Mouse (Mus musculus) layer of hippocampus, adult 11-12 months (tissue): Measurements from ENCODE around the gene Ccl17.
A peak's percentile ranks its signal among the peaks of the same experiment; 100 is the strongest.

Experiments
- DNase-seq: peaks from one replicate; pipeline ENCODE4 v3.0.0; 2022; ENCODE audit warnings: low spot score

Gene Ccl17

DNA sequence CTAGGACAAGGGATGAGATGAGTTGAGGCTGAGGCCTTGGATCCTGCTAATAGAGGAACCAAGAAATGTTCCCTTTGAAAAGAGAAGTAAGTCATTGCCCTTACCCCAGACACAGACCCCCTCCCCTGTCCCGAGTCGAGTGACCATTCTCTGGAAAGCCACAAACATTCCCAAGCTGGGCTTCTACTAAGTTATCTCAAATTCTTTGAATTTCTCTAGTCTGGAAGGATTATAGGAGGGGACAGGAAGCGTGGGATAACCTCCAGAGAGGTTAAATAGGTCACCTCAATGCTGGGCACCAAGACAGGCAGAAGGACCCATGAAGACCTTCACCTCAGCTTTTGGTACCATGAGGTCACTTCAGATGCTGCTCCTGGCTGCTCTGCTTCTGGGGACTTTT is at the start of gene Ccl17:
Ccl17 (plus strand) TSS at position 301 of the 400 bp plus-strand sequence.
- no peak for DNase-seq

DNA sequence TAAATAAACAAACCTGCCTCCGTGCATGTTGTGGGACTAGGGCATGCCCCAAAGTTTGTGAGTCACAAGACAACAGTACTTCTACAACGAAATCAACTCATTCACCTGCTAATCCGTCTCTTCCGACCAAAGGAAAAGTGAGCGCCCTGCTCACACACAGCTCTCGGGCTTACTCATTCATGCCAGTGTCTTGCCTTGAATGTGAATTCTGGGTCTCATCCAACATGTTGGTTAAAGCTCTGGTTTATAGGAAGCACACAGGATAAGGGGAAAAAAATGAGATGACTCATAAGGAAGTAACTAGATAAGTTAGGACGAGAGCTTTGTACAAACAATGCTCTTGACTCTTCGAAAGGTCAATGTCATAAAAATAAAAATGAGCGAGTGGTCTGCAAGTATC is 43.2 kb upstream of the Ccl17 start:
- DNase-seq: no peak

DNA sequence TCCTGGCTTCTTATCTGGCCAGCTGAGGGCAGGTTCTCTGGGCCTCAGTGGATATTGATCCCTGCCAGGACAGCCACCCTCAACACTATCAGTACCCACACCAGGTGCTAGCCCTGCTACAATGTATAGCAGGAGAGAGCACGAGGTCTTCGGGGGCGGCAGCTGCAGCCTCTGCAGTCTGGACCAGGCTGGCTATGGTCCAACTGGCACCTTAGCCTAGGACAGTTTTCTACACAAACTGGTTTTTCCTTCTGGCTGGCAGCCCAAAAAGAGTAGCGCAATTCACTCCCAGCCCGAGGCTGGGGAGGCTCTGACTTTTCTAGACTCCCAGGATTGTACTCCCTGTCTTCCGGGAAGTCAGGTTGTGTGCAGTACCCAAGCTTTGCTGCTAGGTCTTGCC is 39.3 kb upstream of the Ccl17 start:
- DNase-seq: no peak

DNA sequence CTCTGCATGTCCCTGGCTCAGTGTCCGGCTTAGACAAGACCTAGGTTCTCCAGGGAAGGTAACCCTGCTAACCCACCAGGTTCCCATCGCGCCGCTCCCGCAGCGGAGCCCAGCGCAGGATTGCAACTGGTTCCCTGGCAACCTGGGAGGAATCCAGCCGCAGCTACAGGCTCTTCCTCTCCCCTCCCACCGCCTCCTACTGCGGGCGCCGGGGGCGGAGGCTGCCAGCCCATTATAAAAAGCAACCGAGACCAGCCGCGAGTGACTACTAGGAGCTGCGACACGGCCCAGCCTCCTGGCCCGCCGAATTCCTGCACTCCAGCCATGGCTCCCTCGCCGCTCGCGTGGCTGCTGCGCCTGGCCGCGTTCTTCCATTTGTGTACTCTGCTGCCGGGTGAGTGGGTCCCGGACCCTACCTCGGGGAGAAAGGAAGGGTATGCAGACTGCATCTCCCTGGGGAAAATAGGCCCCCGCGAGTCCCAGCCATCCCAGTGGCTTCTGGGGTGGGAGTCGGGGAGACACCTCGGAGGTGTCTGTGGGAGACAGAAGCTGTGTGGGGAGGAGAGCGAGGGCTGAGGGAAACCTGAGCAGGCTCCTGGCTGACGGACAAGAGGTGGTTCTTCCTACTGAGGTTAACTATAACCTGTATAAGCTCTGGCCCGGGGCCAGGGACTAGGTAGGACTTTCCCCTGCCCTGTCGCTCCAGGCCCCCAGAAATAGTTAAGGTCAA is 38.1 kb upstream of the Ccl17 start, which contains the start of gene Cx3cl1:
Cx3cl1 (plus strand) TSS at position 69 of the 730 bp plus-strand sequence.
- DNase-seq: peak; percentile 87

DNA sequence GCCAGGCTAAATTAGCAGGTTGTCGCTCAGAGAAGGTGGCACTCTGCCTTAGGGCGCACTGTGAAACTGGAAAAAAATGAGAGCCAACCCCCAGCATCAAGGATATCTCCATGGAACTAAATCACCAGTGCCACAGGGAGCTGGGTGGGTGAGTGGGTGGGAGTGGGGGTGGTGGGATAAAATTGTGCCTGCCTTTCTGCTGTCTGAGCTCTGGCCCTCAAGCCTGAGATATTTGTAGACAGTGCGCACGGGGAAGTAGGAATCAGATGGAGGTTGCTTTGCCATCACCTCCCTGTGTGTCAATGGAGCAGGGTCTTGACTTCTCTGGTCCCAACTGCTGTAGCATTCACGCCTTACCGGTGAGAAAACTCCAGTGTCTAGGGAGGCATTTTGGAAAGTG is 37.2 kb upstream of the Ccl17 start:
- DNase-seq: no peak

DNA sequence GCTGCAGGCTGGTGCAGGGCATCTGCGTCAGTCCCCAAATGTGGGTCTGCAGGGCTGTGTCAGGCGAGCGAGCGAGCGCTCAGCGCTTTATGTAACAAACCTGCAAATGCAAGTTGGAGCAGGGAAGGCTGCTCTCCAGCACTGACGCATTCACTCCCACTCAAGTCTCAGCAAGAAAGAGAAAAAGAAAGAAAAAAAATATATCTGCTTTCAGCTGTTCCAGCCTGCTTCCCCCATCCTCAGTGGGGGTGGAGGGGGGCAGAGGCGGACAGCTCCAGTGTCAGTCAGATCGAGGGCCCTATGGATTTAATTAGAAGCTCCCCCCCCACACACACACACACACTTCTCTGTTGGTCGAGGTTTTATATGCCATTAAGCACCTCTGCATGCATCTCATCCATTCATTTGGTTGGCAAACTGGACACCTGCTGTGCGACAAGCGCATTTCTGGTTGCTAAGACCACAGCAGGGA is 36.5 kb upstream of the Ccl17 start:
- peak; percentile 71 for DNase-seq

DNA sequence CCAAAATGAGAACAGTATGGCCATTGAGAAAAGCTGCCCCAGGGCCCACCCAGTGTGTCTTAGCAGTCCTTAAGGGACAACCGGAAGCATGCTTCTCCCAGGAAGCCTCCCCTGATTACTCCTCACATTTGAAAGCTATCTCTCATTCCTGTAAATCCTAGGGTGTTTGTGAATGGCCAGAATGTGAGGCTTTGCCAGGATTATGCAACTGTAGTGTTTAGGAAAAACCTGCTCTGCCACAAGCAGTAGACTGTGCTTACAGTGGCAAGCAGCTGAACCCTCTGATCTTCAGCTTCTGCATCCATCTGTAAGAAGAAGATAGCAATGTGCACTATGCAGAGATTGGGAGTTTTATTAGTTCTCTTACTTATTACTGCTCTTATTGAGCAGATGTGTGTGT is 35.7 kb upstream of the Ccl17 start:
- no peak for DNase-seq

DNA sequence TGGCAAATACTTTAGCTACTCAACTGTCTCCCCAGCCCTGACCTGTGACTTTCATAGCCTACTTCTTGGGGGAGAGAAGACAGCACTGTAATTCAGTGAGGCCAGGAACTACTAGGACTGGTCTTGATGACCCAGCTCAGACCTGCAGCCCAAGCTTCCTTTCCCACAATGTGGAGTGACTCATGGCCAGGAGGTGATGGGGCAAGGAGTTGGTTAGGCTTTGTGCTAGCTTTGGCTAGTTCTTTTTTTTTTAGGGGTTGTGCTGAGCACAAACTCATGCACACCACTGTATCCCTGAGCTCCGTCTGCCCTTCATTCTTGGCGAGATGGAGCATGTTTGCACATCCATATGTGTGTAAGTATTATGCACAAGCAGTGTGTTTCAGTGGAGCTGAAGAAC is 33.9 kb upstream of the Ccl17 start:
- DNase-seq: no peak

DNA sequence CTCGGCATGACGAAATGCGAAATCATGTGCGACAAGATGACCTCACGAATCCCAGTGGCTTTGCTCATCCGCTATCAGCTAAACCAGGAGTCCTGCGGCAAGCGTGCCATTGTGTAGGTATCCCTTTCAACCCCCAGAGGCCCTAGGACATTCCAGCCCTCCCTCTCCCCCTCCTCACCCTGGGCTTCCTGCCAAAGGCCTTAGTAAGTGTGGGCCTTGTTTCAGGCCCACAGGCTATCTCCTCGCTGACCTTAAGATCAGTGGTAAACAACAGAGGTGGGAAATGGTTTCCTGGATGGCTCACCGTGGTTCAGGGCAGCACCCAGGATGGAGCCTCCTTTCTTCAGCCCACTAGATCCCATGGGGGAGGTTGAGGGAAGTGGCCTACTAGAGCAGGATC is 32.2 kb upstream of the Ccl17 start:
- DNase-seq: no peak

DNA sequence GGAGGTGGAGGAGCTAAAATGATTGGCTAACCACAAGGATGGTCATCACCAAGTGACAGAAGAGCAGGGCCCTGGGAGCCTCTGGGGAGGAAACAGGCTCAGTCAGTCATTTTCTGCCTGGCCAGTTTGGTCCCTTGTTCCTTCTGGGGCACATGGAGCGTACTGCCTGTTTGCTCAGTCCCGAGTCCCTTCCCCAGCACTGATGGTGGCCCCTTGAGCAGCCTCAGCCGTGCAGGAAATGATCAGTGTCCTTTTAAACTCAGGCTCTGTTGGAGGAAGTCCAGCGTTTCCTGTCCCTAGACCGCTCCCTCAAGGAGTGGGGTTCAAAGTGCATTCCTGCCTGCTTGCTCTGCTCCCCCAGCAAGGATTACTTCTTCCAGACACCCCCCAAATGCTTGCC is 31.8 kb upstream of the Ccl17 start:
- no peak for DNase-seq

DNA sequence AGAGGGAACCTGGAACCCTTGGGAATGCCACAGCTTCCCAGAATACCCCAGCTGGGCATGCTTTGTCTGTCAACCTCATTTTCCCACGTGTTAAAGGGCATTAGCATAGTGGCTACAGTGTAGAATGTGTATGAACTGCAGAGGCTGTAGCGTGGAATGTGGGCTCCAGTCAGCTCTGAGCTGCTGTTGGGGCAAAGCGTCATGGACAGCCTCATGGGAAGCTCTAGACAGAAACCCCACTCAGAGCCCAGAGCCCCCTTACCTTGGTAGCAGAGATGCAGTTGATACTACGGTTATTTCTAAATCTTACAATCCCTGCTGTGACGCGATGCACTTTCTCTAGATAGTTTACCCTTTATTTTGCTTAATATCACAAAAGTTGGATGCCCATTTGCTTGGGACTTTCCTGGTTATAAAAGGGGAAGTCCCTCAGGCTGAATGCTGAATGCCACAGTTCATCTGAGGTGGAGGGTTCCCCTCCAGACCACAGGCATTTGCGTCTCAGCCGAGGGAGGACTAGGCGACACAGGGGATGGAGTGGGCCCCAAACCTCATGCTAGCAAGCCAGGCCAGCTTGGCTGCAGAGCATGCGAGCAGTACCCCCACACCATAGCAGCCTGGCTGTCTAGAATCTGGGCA is 31.2 kb upstream of the Ccl17 start:
- no peak for DNase-seq

DNA sequence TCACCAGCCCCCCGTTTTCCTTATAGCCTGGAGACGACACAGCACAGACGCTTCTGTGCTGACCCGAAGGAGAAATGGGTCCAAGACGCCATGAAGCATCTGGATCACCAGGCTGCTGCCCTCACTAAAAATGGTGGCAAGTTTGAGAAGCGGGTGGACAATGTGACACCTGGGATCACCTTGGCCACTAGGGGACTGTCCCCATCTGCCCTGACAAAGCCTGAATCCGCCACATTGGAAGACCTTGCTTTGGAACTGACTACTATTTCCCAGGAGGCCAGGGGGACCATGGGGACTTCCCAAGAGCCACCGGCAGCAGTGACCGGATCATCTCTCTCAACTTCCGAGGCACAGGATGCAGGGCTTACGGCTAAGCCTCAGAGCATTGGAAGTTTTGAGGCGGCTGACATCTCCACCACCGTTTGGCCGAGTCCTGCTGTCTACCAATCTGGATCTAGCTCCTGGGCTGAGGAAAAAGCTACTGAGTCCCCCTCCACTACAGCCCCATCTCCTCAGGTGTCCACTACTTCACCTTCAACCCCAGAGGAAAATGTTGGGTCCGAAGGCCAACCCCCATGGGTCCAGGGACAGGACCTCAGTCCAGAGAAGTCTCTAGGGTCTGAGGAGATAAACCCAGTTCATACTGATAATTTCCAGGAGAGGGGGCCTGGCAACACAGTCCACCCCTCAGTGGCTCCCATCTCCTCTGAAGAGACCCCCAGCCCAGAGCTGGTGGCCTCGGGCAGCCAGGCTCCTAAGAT is 30.5 kb upstream of the Ccl17 start:
- DNase-seq: no peak

DNA sequence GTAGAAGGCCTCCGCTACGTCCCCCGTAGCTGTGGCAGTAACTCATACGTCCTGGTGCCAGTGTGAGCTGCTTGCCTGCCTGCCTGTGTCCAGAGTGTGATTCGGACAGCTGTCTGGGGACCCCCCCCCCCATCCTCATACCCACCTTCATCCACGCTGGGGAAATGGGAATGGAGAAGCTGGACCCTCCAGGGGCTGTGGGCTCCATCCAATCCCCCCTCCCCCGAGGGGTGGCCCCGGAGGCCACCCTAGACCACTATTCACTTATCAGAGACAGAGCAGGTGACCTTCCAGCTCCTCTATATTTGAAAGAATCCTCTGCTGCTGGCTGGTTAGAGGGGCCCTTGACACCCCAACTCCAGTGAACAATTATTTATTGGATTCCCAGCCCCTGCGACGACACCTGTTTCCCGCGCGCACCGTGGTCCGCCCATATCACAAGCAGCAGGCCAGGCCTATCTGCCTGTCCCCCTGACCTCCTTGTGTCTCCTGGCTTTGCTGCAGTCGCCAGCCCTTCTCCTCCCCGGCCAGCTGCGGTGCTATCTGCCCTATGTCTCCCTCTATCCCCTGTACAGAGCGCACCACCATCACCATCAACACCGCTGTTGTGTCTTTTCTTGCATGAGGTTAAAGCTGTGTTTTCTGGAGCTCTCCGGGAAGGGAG is 29.6 kb upstream of the Ccl17 start:
- DNase-seq: no peak

DNA sequence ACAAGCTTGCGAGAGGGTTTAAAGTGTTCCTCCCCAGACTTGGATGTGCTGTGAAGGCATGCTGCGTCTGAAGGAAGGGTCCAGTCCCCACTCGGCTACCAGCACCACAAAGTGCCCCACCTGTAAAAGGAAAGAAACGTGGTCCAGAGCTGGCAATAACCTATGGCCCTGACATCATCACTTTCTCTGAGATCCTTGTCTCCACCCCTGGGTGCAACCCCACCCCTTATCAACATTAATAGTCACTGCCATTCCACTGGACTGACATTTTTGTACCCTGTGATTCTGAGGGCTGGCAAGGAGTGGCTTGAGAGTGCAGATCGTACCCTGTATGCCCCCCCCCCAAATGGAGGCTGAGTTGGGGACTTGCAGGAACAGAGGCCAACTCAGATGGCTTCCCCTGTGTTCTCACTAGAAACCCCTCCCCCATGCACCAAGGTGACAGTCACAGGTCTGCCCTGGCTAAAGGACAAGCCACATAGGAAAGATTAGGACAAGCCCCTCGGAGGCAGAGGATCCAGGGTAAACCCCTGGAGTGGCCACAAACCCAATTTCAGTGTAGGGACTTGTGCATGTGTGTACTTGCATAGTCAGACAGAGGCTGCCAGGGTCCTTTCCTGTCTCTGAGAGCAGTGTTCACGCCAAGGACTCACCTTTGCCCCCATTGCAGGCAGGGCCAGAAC is 29.0 kb upstream of the Ccl17 start:
- DNase-seq: no peak

DNA sequence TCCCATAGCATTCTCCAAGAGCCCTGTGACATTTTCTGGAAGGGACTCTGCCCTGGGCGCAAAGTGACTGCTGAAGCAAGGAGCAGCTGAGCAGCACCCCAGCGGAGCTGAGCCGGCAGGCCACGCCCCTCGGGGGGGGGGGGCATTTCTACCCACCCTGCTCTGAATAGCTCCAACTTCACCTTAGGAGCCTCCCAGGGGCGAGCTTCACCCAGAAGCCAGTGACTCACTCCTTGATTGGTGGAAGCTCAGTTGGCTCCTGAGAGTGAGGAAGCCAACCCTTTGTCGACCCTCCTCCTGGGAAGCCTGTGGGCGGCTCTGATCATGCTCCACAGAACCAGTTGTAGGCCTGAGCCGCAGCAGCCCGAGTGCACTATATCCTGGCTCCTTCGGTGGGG is 28.4 kb upstream of the Ccl17 start:
- DNase-seq: no peak

DNA sequence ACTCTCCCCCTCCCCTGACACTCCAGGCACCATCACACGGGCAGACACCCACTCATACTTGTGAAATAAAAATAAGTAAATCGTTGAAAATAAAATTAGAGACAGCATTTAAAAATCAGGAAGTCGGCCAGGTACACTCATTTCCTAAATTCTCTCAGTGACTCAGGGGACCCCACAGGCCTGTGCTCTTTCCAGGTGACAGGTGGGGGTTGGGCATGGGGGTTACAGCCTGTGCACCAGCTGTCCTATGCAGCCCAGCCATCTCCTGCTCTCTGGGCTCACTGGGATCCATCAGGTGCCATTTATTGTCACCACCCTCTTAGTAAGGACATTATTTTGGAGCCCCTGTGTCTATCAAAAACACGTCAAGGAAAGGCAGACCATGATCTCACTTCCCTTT is 26.4 kb upstream of the Ccl17 start:
- DNase-seq: no peak

DNA sequence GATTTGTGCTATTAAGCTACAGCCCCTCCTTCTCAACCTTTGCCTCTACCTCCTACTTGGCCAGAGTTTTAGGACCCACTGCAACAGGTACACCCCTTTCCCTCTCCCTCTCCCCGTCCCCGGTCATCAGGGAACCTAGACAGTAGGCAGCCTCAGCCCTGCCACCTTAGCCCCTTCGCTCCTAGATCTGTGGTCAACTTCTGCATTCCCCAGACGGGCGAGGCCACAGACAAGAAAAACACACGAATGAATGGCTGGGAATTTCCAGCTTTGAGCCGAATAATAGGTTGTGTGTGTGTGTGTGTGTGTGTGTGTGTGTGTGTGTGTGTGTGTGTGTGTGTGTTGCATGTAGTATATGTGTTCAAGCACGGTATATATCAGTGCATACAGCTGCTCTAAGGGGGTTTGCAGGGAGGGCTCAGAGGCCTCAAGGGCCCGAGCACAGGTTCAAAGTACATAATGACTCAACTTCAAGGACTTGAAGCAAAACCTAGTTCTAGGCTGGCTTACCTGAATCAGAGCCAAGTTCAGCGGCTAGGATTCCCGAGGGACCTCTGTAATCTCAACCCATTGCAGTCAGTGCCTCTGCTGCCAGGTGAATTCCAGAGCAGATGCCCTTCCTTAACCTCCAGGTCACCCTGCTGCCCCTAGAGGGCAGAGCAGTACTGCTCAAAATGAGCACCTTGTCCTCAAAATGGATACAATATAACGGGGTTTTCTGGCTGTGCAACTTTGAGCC is 24.8 kb upstream of the Ccl17 start:
- DNase-seq: no peak

DNA sequence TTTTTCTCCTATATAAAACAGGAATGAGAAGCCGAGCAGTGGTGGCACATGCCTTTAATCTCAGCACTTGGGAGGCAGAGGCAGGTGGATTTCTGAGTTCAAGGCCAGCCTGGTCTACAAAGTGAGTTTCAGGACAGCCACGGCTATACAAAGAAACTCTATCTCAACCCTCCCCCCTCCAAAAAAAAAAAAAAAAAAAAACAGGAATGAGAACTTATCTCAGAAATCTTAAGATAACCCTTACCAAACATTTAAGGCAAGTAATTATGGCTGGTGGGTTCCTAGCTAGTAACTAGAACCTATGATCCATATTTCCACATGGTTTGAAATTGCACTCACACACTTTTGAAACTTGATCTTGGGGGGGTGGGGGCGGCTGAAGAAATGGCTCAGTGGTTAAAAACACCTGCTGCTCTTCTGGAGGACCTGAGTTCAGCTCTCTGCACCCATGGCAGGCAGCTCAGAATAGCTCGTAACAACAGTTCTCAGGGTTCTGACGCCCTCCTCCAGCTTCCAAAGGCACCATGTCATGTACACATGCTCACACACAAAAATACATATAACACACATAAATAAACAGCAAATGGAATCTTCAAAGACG is 24.2 kb upstream of the Ccl17 start:
- DNase-seq: no peak

DNA sequence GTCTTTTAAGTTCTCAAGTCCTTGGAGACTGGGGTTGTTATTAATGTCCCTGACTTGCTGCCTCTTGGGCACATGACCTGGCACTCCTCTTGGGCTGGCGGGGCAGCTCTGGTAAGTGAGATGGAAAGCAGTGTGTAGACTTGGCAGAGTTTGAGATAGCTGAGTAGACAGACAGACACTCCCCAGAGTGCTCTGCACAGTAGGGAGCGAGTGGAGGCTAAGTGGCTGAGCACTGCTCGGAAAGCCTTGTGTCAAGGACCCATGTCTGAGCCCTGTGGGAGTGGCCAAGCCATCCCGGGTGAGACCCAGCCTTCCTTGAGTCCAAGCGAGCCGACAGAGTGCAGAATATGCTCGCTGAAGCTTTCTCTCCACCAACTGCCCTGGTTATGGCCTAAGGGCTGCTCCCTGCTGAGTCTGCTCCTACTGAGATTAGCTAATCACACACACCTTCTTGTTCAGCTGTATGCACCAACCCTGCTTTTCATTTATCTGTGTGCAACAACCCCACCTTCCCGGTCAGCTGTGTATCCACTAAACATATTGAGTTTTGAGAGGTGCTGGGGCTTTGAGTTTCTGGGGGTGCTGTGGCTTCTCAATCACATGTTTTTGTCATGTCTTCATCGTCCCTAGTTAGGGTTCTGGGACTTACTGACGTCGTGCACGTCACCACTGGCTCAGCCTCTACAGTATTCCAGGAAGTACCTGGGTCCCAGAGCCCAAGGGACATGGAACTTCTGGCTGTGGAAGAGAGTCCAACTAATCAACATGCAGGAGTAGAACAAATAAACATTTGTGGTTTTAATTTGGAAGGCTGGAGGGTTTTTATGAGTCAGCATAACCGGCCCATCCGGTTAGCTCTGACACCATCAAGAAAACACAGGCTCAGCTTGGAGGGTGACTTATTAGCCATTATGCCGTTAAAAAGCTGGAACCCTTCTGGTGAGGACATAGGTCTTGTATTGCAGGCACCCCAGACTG is 22.4 kb upstream of the Ccl17 start:
- DNase-seq: no peak
